Mouse (Mus musculus) limb, embryonic 14.5 days (tissue): ENCODE results near the gene Zscan2. TPM values are rescaled to one million over a fixed set of nuclear protein-coding genes. Genes with fewer than 3 reads are reported as not detected.
"Not testable (repeated sequence)": the region's sequence is repeated elsewhere in the genome, so short reads cannot be mapped to it uniquely, and the experiment has no call there.

Source experiments
- ATAC-seq: fragments of 200-750 bp; cut with Nextera tagmentation; 2 replicates; pipeline ENCODE4 v1.8.0; 2017; ENCODE audit warnings: low read depth, moderate number of reproducible peaks, moderate TSS enrichment; ENCODE audit not compliant: low FRiP score
- DNase-seq: peaks from one replicate; pipeline ENCODE4 v3.0.0-alpha.2; 2015; ENCODE audit warnings: low spot score
- H3K27ac ChIP-seq: fragments of 300-500 bp; sonication (generic); replicated peaks from 2 replicates; pipeline ENCODE4 v1.5.1; 2014; ENCODE audit warnings: low read depth, mild to moderate bottlenecking, low read length, moderate library complexity, mixed read lengths
- H3K27me3 ChIP-seq: fragments of 300-500 bp; sonication (generic); 2 replicates; pipeline ENCODE4 v1.6.1; 2014; ENCODE audit warnings: low read length, mixed read lengths; ENCODE audit not compliant: control insufficient read depth, insufficient read depth
- H3K36me3 ChIP-seq: fragments of 300-500 bp; sonication (generic); 2 replicates; pipeline ENCODE4 v1.6.1; 2014; ENCODE audit warnings: mild to moderate bottlenecking, low read length, moderate library complexity, mixed read lengths; ENCODE audit not compliant: control insufficient read depth, insufficient read depth
- H3K4me1 ChIP-seq: fragments of 300-500 bp; sonication (generic); 2 replicates; pipeline ENCODE4 v1.6.1; 2014; ENCODE audit warnings: antibody characterized with exemption, low read length, mixed read lengths; ENCODE audit not compliant: control insufficient read depth, insufficient read depth
- H3K4me2 ChIP-seq: fragments of 300-500 bp; sonication (generic); replicated peaks from 2 replicates; pipeline ENCODE4 v1.6.1; 2014; ENCODE audit warnings: low read depth, mild to moderate bottlenecking, low read length, moderate library complexity; ENCODE audit not compliant: severe bottlenecking
- H3K4me3 ChIP-seq: fragments of 300-500 bp; sonication (generic); replicated peaks from 2 replicates; pipeline ENCODE4 v1.5.1; 2014; ENCODE audit warnings: low read length
- H3K9ac ChIP-seq: fragments of 300-500 bp; sonication (generic); 2 replicates; pipeline ENCODE4 v1.6.1; 2014; ENCODE audit warnings: mild to moderate bottlenecking, low read depth, low read length, moderate library complexity; ENCODE audit not compliant: severe bottlenecking
- H3K9me3 ChIP-seq: fragments of 300-500 bp; sonication (generic); 2 replicates; pipeline ENCODE4 v1.6.1; 2016; ENCODE audit warnings: low read length; ENCODE audit not compliant: control insufficient read depth
- POLR2A ChIP-seq: fragments of 200-500 bp; IDR thresholded peaks from 2 replicates; pipeline ENCODE4 v1.8.0; 2012; ENCODE audit warnings: inconsistent platforms, mild to moderate bottlenecking, moderate library complexity, borderline replicate concordance; ENCODE audit not compliant: insufficient read depth, insufficient read length; ENCODE audit errors: extremely low read depth
- WGBS: fragments of 180-500 bp; shearing (Covaris S2); extraction: QIAGEN DNeasy Blood & Tissue Kit; methylation state at CpG from one replicate; pipeline ENCODE4 v1.1.7; 2014; 5-methylcytosine and 5-hydroxymethylcytosine counted together
- polyA plus RNA-seq, 2 experiments: library from polyadenylated mRNA; depleted of rRNA in 1 of 2; stranded (reverse) in 1 of 2; unstranded in 1 of 2; fragments of >200 nt; fragmentation: Nextera tagmentation in 1 of 2; extraction: Ambion mirVana in 1 of 2; gene quantifications; 2 replicates each; pipeline versions ENCODE4 v1.2.1 to v1.2.3; 2012 to 2014

Zscan2 gene
- polyA plus RNA-seq, 2 experiments = 2.7 to 19.8 TPM

DNA sequence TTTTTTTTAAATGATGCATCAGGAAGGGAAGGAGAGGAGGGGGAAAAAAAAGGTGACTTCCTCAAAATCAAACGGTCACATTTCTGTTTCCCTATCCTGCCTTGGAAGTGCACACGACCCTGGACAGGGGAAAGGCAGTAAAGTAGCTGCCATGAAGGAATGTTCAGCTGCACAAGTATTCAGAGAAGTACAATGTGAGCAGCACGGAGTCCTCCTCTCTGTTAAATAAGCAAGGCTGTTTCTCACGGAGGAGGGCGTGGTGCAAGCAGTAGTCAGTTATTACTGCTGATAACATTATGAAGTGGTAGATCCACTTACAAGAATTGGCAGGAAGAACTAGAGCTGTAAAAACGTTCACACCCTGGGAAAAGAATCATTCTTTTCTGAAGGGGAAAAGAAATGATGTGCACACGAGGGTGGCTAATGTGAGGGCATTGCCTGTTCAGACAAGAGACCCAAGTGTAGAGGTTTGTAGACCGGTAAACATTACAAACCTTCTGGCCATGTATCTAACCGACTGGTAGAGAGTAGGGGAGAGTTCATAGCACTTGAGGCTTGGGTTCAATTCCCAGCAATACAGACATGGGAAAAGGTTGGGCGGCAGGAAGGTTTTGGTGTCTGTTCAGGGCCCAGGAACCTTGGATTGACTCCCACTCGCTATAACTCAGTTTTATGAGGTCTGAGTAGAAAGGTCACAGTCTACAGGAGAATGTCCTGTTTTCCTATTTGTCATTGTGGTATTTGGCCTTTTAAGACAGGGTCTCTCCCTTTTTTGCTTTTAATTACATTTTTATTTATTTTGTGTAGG is 36.6 kb upstream of the Zscan2 start:
- H3K27me3 ChIP-seq = no peaks in the 10 kb centered on the region
- H3K4me2 ChIP-seq = no peak overlapping the region
- no peak overlapping the region for H3K4me3 ChIP-seq
- 51% methylated on average over 11 of the region's 11 CpGs for WGBS
- DNase-seq (no peak), ATAC-seq (no peak)
- H3K9me3 ChIP-seq = no peaks in the 10 kb centered on the region
- peaks cover 16% of the 10 kb centered on the region for H3K4me1 ChIP-seq
- H3K27ac ChIP-seq = no peak overlapping the region
- H3K9ac ChIP-seq = no peak overlapping the region
- no peaks in the 10 kb centered on the region for H3K36me3 ChIP-seq
- no peak for TF ChIP-seq POLR2A

DNA sequence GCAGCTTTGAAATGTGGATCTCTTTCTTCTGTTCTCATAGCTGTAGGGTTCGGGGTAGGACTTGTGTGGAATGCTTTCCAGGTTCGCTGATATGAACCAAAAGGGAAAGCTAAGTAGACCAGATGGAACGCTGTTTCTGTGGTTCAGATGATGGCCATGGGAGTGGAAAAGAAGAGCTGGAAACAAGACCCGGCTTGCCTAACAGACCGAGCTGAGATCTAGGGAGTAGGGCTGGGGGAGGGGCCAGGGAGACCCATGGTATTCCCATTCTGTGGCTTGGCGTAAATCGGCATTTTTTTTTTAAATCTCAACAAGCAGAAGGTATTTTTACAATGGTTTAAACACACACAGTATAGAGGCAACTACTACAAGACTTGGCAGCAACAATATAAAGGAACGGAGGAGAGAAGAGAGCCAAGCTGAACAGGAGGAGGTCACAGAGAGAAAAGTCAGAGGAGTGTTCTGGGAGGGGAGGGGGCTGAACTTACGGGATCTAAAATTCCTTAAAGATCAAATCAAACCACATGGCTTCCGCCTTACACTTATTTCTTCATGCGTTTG is 34.8 kb upstream of the Zscan2 start, which contains the start of gene Iqgap1:
TSS of gene Iqgap1 (minus strand) at position 132 of the 561 bp plus-strand sequence.
- 37% methylated on average over 11 of the region's 11 CpGs for WGBS
- Histone ChIP-seq H3K4me3 (no peak within 1 kb of the TSS), H3K4me1 (peaks cover 16% of the 10 kb centered on the region), H3K27ac (peak within 1 kb of the TSS; percentile 40), H3K4me2 (0 out of 2 replicates have a peak within 1 kb of the TSS, but pooled peaks have one; percentile 3), H3K36me3 (no peaks in the 10 kb centered on the region), H3K27me3 (no peaks in the 10 kb centered on the region), H3K9me3 (no peaks in the 10 kb centered on the region), H3K9ac (no peak within 1 kb of the TSS)
- no peak for TF ChIP-seq POLR2A
- DNase-seq = peak; percentile 82
- peak; percentile 87 for ATAC-seq

DNA sequence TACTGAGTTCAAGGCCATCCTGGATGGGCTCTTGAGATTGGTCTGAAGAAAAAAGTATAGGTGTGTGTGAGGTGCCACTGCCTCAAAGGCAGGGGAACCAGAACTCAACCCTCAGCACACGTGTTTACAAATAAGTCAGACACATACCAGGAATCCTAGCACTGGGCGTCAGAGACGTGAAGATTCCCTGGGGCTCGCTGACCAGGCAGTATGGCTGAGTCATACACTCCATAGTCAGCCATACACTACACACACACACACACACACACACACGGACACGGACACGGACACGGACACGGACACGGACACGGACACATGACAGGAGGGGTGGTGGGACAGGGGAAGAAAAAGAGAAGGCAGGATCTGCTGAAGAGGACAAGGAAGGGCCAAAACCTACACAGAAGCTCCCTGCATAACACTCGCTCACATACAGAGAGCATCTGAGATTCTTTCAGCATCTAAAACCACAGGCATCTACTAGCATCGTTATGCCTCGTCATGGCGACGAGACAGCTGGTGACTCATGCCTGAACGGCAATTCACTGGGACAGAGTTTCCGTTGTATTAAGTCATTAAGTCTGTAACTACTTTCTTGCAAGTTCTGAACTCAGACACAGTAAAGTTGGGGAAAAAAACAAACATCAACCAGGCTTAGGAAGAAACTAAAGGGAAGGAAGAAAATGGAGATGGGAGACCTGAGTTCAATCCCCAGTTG is 32.4 kb upstream of the Zscan2 start:
- ATAC-seq = no peak
- WGBS = 62% methylated on average over 18 of the region's 18 CpGs
- H3K27me3 ChIP-seq = no peaks in the 10 kb centered on the region
- H3K36me3 ChIP-seq = no peaks in the 10 kb centered on the region
- peak; percentile 65 for DNase-seq
- TF ChIP-seq POLR2A = no peak
- H3K4me3 ChIP-seq = no peak overlapping the region
- no peak overlapping the region for H3K9ac ChIP-seq
- H3K27ac ChIP-seq = no peak overlapping the region
- H3K9me3 ChIP-seq = no peaks in the 10 kb centered on the region
- H3K4me1 ChIP-seq = peaks cover 22% of the 10 kb centered on the region
- H3K4me2 ChIP-seq = no peak overlapping the region

DNA sequence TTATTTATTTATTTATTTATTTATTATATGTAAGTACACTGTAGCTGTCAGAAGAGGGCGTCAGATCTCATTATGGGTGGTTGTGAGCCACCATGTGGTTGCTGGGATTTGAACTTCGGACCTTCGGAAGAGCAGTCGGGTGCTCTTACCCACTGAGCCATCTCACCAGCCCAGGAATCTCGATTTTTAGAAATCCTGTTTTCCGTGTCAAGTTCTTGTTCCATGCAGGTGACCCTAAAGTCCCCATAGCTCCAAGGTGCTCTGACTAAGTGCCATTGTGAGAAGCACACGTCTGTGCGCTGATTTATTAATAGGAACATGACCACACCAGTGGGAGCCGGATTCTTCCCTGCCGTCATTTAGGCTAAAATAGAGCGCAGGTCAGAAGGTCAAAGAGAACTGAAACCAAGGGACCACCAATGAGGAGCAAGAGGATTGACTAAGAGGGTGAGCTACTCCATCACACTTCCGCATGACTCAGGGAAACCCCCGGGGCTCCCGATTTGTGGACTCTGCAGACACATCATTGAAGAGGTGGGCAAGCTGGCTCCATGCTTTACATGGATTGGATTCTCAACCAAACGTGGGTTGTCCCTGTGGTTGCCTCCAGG is 30.4 kb upstream of the Zscan2 start:
- H3K4me3 ChIP-seq = no peak overlapping the region

DNA sequence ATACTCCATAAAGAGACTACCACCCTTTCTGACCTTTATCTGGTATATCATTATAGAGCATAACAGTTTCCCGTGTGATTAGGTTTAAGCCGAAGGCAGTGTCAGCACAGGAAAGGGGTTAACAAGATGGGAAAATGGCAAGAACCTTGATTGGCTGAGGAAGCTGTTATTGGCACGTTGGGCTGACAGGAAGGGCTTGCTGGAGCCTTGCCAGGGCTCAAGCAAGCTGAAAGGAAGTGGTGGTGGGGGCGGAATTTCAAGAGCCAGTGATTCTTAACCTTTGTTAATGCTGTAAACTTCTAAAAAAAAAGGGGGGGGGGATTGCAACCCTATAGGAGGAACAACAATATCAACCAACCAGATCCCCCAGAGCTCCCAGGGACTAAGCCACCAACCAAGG is 28.5 kb upstream of the Zscan2 start:
- Histone ChIP-seq H3K27ac (no peak overlapping the region), H3K9ac (no peak overlapping the region), H3K36me3 (no peaks in the 10 kb centered on the region), H3K4me3 (no peak overlapping the region), H3K9me3 (no peaks in the 10 kb centered on the region), H3K4me2 (no peak overlapping the region), H3K4me1 (peaks cover 6% of the 10 kb centered on the region; the same call in 1 of the 2 replicates), H3K27me3 (no peaks in the 10 kb centered on the region)
- TF ChIP-seq POLR2A = no peak
- WGBS = 25% methylated on average over 4 of the region's 4 CpGs
- ATAC-seq (no peak), DNase-seq (peak; percentile 26)

More for the DNA sequence above, 30.4 kb upstream of the Zscan2 start:
- H3K4me2 ChIP-seq = no peak overlapping the region
- H3K9me3 ChIP-seq = no peaks in the 10 kb centered on the region
- DNase-seq = no peak
- 79% methylated on average over 15 of the region's 15 CpGs for WGBS
- no peak overlapping the region for H3K27ac ChIP-seq
- peaks cover 14% of the 10 kb centered on the region; the same call in 1 of the 2 replicates for H3K4me1 ChIP-seq
- ATAC-seq = no peak
- no peak for TF ChIP-seq POLR2A
- H3K9ac ChIP-seq = no peak overlapping the region
- H3K36me3 ChIP-seq = no peaks in the 10 kb centered on the region
- no peaks in the 10 kb centered on the region for H3K27me3 ChIP-seq

DNA sequence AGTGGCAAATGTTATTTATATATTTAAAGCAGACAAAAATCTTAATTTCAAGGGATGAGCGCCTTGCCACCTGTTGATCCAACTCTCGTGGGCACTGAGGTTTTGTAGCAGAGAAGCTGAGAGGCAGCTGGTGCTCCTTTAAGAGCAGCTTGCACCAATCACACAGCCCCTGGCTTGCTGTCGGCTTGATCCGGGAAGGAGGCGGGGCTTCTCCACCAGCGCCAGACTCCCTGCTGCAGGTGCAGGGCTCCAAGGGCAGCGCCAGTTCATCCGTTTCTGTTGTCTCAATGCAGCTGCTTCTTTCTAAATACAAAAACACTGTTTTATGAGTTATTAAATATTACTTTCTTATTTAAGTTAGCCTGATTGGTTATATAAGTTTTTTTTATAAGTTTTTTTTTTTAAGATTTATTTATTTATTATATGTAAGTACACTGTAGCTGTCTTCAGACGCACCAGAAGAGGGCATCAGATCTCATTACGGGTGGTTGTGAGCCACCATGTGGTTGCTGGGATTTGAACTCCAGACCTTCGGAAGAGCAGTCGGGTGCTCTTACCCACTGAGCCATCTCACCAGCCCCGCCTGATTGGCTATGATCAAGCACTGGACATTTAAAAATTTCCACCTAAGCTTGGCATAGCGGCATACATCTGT is 27.6 kb upstream of the Zscan2 start:
- H3K9me3 ChIP-seq, H3K4me1 ChIP-seq, H3K4me3 ChIP-seq, H3K36me3 ChIP-seq, H3K27me3 ChIP-seq, H3K9ac ChIP-seq, H3K27ac ChIP-seq, H3K4me2 ChIP-seq: not testable (repeated sequence)
- DNase-seq = peak; percentile 44
- 11% methylated on average over 13 of the region's 14 CpGs for WGBS
- ATAC-seq = 0 out of 2 replicates have a peak, but pooled peaks have one; percentile 30
